Mouse (Mus musculus) forebrain, embryonic 12.5 days (tissue): ENCODE measurements at regions not wholly inside any gene's neighbourhood (a gene's known extent, or its start where the extent isn't known, plus 50 kb on each side); places are given as distances from the start of the nearest gene placed in this dataset.

Source experiments
- ATAC-seq: fragments of 200-750 bp; cut with Nextera tagmentation; 2 replicates; pipeline ENCODE4 v1.8.0; 2017; ENCODE audit warnings: moderate TSS enrichment; ENCODE audit not compliant: low FRiP score
- H3K27ac ChIP-seq: fragments of 300-500 bp; sonication (generic); 2 replicates; pipeline ENCODE4 v1.5.1; 2016; ENCODE audit warnings: mild to moderate bottlenecking
- H3K27me3 ChIP-seq: fragments of 300-500 bp; sonication (generic); 2 replicates; pipeline ENCODE4 v1.6.1; 2016; ENCODE audit warnings: mild to moderate bottlenecking
- H3K36me3 ChIP-seq: fragments of 300-500 bp; sonication (generic); replicated peaks from 2 replicates; pipeline ENCODE4 v1.6.1; 2016; ENCODE audit warnings: mild to moderate bottlenecking
- H3K4me1 ChIP-seq: fragments of 300-500 bp; sonication (generic); 2 replicates; pipeline ENCODE4 v1.6.1; 2016
- H3K4me2 ChIP-seq: fragments of 300-500 bp; sonication (generic); 2 replicates; pipeline ENCODE4 v1.6.1; 2016; ENCODE audit warnings: mild to moderate bottlenecking, moderate library complexity
- H3K4me3 ChIP-seq: fragments of 300-500 bp; sonication (generic); replicated peaks from 2 replicates; pipeline ENCODE4 v1.5.1; 2016; ENCODE audit warnings: mild to moderate bottlenecking
- H3K9ac ChIP-seq: fragments of 300-500 bp; sonication (generic); 2 replicates; pipeline ENCODE4 v1.6.1; 2016; ENCODE audit warnings: mild to moderate bottlenecking
- H3K9me3 ChIP-seq: fragments of 300-500 bp; sonication (generic); 2 replicates; pipeline ENCODE4 v1.6.1; 2016
- WGBS: fragments of 180-500 bp; shearing (Covaris S2); methylation state at CpG from one replicate; pipeline ENCODE4 v1.1.7; 2016; 5-methylcytosine and 5-hydroxymethylcytosine counted together

DNA sequence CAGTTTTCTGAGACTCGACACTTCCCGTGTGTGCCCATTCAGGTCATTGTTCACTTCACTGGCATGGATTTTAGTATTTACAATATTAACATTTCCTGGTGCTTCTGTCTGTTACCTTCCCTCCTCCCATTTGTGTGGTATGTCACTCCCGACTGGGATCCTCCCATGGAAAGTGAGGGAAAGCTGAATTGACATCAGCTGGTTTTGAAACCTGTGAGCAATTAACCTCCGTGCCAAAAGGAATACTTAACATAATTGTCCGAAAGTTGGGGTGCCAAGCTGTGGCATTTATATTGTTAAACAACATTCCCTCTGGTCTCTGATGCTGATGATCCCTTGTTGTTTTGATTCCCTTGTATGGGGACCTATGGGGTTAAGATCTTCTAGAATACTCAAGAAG lies 167.3 kb upstream of the Npy start:
- Histone ChIP-seq H3K9me3 (no peaks in the 10 kb centered on the region), H3K4me1 (no peaks in the 10 kb centered on the region), H3K9ac (no peak overlapping the region), H3K27me3 (no peaks in the 10 kb centered on the region), H3K4me3 (no peak overlapping the region), H3K36me3 (no peaks in the 10 kb centered on the region), H3K27ac (no peak overlapping the region), H3K4me2 (no peak overlapping the region)
- no peak for ATAC-seq
- whole genome bisulfite sequencing = 70% methylated on average over 5 of the region's 5 CpGs

DNA sequence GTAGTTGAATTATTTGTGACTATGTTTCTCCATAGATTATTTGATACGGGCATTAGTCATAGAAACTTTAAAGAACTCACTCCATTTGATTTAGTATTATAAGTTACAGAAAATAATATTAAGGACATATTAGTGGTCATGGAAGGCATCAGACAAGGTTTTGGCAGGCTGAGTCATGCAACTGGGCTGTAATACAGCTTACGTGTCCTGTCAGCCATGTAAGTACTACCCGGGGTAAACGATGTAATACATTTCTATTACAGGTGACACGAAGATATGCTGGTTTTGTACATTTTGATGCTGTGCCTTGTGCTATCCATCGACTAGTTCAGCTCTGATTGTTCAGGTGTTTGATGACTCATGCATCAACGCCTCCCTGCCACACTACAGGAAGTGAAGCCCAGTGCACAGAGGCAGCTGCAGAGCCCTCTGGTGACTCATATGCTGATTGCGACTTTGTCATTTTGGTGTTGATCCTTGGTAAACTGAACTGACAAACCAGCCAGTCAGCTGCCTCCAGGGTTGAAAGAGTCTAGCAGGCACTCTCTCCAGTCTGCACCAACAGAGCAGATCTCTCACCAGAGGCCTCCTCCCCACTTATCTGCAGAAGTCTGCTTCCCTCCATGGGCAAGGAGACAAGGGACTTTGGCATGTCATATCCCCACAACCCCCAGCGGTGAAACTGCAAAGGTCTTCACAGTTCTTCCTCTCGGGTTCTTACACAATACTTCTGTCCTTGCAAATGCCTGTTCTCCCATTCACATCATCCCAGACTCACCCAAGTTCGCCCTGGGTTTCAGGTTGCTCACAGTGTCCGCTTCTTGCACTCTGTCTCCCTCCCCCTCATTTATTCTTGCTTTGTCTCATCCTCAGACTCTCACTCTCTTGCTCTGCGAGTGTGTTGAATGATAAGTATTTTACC lies 165.9 kb upstream of the Npy start:
- no peaks in the 10 kb centered on the region for H3K9me3 ChIP-seq
- H3K27me3 ChIP-seq = no peaks in the 10 kb centered on the region
- H3K4me1 ChIP-seq = no peaks in the 10 kb centered on the region
- H3K27ac ChIP-seq = no peak overlapping the region
- ATAC-seq = no peak
- no peaks in the 10 kb centered on the region for H3K36me3 ChIP-seq
- no peak overlapping the region for H3K4me2 ChIP-seq
- WGBS = 82% methylated on average over 13 of the region's 13 CpGs
- no peak overlapping the region for H3K9ac ChIP-seq
- no peak overlapping the region for H3K4me3 ChIP-seq

DNA sequence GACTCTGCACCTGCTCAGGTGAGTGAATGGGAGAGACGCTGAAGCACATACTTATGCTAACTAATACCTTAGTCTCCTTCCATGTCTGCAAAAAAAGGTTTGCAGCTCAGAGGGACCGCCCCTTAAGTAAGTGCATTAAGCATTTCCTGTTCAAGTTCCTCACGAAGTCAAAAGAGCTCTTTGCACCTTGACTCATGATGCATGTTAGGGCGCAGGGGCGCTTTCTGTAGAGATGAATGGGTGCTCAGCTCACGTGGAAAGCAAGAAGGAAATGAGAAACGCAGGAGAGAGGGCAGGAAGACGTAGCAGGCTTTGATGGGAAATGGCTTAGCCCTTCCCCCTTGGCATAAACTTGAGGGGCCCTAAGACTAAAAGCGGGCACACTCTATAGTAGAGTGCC lies 164.5 kb upstream of the Npy start:
- H3K9me3 ChIP-seq = no peaks in the 10 kb centered on the region
- no peak overlapping the region for H3K27ac ChIP-seq
- H3K36me3 ChIP-seq = no peaks in the 10 kb centered on the region
- H3K4me2 ChIP-seq = no peak overlapping the region
- H3K9ac ChIP-seq = no peak overlapping the region
- no peak for ATAC-seq
- no peaks in the 10 kb centered on the region for H3K4me1 ChIP-seq
- 80% methylated on average over 9 of the region's 9 CpGs for WGBS
- no peaks in the 10 kb centered on the region for H3K27me3 ChIP-seq
- no peak overlapping the region for H3K4me3 ChIP-seq

DNA sequence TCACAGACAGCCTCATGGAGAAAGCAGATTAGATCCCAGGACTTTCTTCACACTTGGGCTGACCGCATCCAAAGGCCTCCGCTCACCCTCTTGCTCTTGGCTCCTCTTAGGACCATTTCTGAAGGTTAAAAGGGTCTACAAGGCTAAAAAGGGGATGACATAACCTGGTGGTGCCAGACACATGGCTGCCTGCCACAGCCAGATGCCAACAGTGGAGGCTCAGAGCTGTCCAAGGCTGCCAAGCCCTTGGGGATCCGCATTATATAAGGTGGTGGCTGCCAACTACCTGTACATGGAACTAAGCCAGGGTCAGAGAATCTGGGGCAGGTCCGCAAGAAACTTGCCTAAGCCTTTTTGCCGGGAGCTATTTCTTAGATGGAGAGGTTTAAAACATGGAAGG lies 151.5 kb upstream of the Npy start:
- no peaks in the 10 kb centered on the region for H3K36me3 ChIP-seq
- H3K27me3 ChIP-seq = no peaks in the 10 kb centered on the region
- H3K9me3 ChIP-seq = no peaks in the 10 kb centered on the region
- 91% methylated on average over 5 of the region's 5 CpGs for WGBS
- no peak overlapping the region for H3K9ac ChIP-seq
- no peak for ATAC-seq
- no peak overlapping the region for H3K4me2 ChIP-seq
- H3K27ac ChIP-seq = no peak overlapping the region
- no peak overlapping the region for H3K4me3 ChIP-seq
- H3K4me1 ChIP-seq = no peaks in the 10 kb centered on the region

DNA sequence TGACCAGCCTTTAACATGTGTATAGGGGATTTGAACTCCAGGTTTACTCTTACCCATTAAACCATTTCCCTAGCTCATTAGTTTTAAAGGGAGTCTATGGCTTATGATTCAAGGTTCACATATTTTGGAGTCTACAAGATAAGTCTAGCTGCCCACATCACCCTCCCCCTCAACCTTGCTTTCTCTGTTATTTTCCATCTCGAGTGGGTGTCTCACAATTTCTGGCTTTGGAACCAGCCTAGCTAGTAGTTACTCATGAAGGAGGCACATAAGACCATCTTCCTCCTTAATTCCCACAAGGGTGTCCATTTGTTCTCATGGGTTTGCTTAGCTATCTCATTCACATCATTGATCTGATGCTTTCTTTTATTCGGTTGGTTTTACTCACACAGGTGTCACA lies 150.6 kb upstream of the Npy start:
- H3K36me3 ChIP-seq = no peaks in the 10 kb centered on the region
- H3K4me2 ChIP-seq = no peak overlapping the region
- H3K4me3 ChIP-seq = no peak overlapping the region
- H3K27me3 ChIP-seq = no peaks in the 10 kb centered on the region
- H3K27ac ChIP-seq = no peak overlapping the region
- H3K9ac ChIP-seq = no peak overlapping the region
- H3K9me3 ChIP-seq = no peaks in the 10 kb centered on the region
- 86% methylated on average over 2 of the region's 2 CpGs for WGBS
- no peak for ATAC-seq
- H3K4me1 ChIP-seq = no peaks in the 10 kb centered on the region

DNA sequence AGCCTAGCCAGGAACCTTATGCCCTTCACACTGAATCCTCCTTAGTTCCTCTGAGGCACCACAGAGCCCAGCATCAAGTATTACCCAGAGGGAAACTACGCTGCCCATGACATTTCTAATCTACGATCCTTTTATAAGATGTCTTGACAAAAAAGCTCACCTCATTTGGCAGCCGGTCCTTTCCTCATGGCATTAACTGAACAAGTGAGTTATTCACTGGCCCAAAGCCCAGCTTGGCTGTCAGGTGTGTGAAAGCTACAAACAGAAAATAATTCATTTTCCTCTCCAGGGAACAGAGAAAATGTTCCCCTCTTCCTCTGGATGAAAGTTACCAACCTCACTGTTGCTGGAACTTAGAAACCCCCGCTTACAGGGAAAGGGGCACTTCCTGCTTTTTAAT lies 135.7 kb upstream of the Npy start:
- Histone ChIP-seq H3K27me3 (no peaks in the 10 kb centered on the region), H3K27ac (no peak overlapping the region), H3K4me2 (no peak overlapping the region), H3K36me3 (no peaks in the 10 kb centered on the region), H3K4me1 (no peaks in the 10 kb centered on the region), H3K9me3 (no peaks in the 10 kb centered on the region), H3K9ac (no peak overlapping the region), H3K4me3 (no peak overlapping the region)
- ATAC-seq = no peak
- WGBS = 82% methylated on average over 4 of the region's 4 CpGs

DNA sequence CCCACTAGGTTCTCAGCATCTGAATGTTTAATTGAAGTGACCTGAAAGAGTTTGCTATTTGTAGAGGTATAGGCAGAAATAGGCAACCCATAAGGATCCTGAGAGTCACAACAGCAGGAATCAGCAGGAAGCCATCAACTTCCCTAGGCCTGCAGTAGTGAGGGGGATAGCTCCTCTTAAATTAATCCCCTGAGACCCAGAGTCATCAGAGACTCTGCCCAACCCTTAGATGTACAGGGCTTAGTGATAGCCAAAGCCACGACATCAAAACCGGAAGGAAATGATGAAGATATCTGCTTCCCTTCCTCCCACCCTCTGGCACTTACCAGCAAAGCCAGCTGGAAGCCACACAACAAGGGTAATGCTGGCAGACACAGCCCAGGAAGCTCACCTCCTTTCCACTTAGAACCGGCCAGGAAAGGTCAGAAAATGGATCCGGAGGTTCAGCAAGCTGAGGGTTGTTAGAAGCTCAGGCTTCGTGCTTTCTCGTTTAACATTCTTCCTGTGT lies 130.4 kb upstream of the Npy start:
- WGBS = 64% methylated on average over 6 of the region's 6 CpGs
- Histone ChIP-seq H3K4me1 (peaks cover 4% of the 10 kb centered on the region; the same call in 1 of the 2 replicates), H3K27ac (no peak overlapping the region), H3K36me3 (no peaks in the 10 kb centered on the region), H3K9ac (no peak overlapping the region), H3K27me3 (no peaks in the 10 kb centered on the region), H3K4me2 (no peak overlapping the region), H3K4me3 (no peak overlapping the region), H3K9me3 (no peaks in the 10 kb centered on the region)
- ATAC-seq = no peak

DNA sequence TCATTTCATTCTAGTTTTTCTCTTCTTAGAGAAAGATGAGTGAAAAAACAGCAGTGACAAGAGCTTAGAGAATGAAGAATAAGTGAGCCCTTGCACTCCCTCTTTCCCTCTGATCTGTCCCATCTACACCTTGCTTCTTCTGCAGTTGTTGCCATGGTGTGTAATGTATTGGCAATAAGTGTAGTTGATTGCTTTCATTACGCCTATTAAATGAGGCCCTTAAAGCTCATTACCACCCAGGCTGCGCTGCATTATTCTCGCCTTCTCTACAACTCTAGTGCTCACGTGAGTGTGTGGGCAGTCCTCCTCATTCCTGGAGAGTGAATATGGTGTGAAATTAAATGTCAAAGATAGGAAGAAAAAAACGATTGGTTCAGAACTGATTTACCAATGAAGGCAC lies 127.7 kb upstream of the Npy start:
- no peak overlapping the region for H3K4me3 ChIP-seq
- no peak overlapping the region for H3K9ac ChIP-seq
- H3K9me3 ChIP-seq = no peaks in the 10 kb centered on the region
- H3K27me3 ChIP-seq = no peaks in the 10 kb centered on the region
- H3K36me3 ChIP-seq = no peaks in the 10 kb centered on the region
- no peak for ATAC-seq
- no peak overlapping the region for H3K4me2 ChIP-seq
- H3K27ac ChIP-seq = no peak overlapping the region
- WGBS = 44% methylated on average over 5 of the region's 5 CpGs
- peaks cover 4% of the 10 kb centered on the region; the same call in 1 of the 2 replicates for H3K4me1 ChIP-seq

DNA sequence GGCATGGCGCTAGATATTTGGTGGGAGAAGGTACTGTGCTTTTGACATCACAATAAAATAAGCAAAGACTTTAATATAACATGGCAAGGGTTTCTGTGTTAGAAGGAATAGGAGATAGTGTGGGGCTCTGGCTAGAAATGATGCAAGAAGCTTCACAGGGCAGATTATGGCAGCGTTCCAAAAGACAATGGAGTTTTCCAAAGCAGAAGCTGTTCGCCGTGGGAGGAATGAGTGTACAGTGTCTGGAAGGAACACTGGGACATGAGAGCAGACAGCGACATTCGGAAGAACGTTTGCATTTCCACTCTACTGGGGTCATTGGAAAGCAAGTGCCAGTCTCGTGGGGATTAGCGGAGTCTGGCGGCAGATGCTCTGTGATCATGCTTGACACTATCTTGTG lies 125.5 kb upstream of the Npy start:
- Histone ChIP-seq H3K27me3 (no peaks in the 10 kb centered on the region), H3K9me3 (no peaks in the 10 kb centered on the region), H3K9ac (no peak overlapping the region), H3K4me2 (no peak overlapping the region), H3K4me1 (peaks cover 4% of the 10 kb centered on the region; the same call in 1 of the 2 replicates), H3K4me3 (no peak overlapping the region), H3K27ac (no peak overlapping the region), H3K36me3 (no peaks in the 10 kb centered on the region)
- WGBS = 90% methylated on average over 10 of the region's 10 CpGs
- no peak for ATAC-seq

DNA sequence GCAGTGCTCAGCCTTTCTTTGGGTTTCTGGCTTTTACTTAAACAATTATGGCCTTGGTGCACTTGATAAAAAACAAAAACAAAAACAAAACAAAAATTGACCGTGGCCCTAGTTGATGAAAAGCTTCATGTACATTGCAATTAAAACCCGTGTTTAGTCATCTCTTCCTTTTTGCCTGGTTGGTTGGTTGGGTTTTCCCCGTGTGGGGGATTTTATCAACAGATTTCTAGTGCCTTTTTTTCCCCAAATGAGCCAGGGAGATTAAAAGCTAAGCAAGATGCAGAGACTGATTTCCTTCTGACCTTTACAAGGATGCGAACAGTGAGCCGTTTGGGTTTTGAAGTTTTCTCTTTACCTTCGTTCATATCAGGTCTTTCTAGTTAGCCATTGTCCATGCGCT lies 121.1 kb upstream of the Npy start:
- Histone ChIP-seq H3K36me3 (no peaks in the 10 kb centered on the region), H3K4me3 (no peak overlapping the region), H3K27me3 (no peaks in the 10 kb centered on the region), H3K4me1 (no peaks in the 10 kb centered on the region), H3K9ac (no peak overlapping the region), H3K27ac (no peak overlapping the region), H3K9me3 (no peaks in the 10 kb centered on the region), H3K4me2 (no peak overlapping the region)
- no peak for ATAC-seq
- WGBS = 93% methylated on average over 7 of the region's 7 CpGs

DNA sequence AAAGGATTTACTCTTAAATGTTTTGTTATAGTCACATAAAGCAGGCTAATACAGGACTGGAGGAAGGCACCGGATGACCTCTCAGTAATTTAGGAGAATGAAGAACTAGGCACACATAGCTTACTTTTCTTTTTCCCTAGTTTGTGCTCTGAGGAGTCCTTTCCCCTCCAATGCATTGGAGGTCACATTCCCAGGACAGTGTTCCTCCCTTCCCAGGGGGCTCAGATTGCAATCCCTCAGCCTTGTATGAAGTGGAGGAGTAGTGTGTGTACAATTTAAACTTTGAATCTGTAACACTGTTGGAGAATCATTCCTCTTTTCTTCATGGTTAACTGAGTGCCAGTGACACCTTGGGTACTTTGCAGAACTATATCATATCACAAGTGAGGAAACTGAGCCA lies 109.5 kb upstream of the Npy start:
- no peak overlapping the region for H3K27ac ChIP-seq
- H3K4me2 ChIP-seq = no peak overlapping the region
- H3K4me1 ChIP-seq = peaks cover 10% of the 10 kb centered on the region
- no peaks in the 10 kb centered on the region for H3K27me3 ChIP-seq
- no peak overlapping the region for H3K9ac ChIP-seq
- no peak for ATAC-seq
- H3K36me3 ChIP-seq = no peaks in the 10 kb centered on the region
- no peak overlapping the region for H3K4me3 ChIP-seq
- no peaks in the 10 kb centered on the region for H3K9me3 ChIP-seq
- WGBS = 98% methylated on average over 1 of the region's 1 CpGs

DNA sequence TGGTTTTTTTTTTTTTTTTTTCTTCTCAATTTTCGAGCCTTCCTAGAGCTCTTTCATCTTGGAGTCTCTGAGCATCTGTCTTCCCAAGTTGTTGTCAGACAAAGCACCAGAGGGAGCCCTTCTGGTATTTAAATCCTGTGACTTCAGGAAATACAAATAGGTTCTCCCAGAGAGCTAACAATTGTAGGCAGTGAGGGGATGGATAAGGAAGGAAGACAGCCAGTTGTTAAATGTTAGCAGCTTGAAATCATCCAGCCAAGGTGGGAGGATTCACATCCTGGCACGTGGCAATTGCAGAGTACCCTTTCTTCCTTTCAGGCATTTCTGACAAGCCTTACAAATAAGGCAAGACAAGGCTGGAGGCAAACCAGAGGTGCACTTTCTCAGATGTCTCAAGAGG lies 106.0 kb upstream of the Npy start:
- ATAC-seq = no peak
- no peak overlapping the region; the same call in 1 of the 2 replicates for H3K27ac ChIP-seq
- H3K4me3 ChIP-seq = no peak overlapping the region
- H3K9ac ChIP-seq = no peak overlapping the region
- H3K4me2 ChIP-seq = no peak overlapping the region
- WGBS = 3% methylated on average over 2 of the region's 2 CpGs
- no peaks in the 10 kb centered on the region for H3K36me3 ChIP-seq
- H3K9me3 ChIP-seq = no peaks in the 10 kb centered on the region
- H3K27me3 ChIP-seq = no peaks in the 10 kb centered on the region
- H3K4me1 ChIP-seq = peaks cover 10% of the 10 kb centered on the region

DNA sequence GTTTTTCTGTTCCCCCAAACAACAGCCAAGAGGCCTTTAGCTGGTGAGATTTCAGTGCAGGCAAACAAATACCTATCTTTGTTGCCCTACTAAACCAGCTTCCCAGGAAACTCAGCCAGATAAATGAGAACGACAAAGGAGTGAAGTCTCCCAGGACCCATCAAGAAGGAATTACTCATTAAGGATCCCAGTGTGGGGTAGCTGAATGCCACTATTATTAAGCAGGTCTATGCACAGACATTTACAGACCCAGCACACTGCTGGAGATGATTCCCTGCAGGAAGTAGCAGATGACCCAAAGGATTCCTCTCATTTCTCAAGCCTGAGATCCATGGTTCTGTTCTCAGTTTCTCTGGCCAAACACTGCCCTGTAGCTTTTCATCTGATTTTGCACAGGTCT lies 105.6 kb upstream of the Npy start:
- Histone ChIP-seq H3K4me2 (no peak overlapping the region), H3K36me3 (no peaks in the 10 kb centered on the region), H3K27me3 (no peaks in the 10 kb centered on the region), H3K27ac (no peak overlapping the region; the same call in 1 of the 2 replicates), H3K4me1 (peaks cover 10% of the 10 kb centered on the region), H3K9me3 (no peaks in the 10 kb centered on the region), H3K9ac (no peak overlapping the region), H3K4me3 (no peak overlapping the region)
- no peak for ATAC-seq
- WGBS = 11% methylated on average over 1 of the region's 1 CpGs
